Mouse (Mus musculus): Measurements from ENCODE around the gene Gosr2. TPM values are rescaled to one million over a fixed set of nuclear protein-coding genes. Genes with fewer than 3 reads are reported as not detected.

Gene Gosr2
- total RNA-seq (2015; ENCODE audit: low replicate concordance) (13.0 and 16.3 TPM in 2 replicates), total RNA-seq (2017; ENCODE audit: low replicate concordance) (14.8 and 15.2 TPM in 2 replicates)

DNA sequence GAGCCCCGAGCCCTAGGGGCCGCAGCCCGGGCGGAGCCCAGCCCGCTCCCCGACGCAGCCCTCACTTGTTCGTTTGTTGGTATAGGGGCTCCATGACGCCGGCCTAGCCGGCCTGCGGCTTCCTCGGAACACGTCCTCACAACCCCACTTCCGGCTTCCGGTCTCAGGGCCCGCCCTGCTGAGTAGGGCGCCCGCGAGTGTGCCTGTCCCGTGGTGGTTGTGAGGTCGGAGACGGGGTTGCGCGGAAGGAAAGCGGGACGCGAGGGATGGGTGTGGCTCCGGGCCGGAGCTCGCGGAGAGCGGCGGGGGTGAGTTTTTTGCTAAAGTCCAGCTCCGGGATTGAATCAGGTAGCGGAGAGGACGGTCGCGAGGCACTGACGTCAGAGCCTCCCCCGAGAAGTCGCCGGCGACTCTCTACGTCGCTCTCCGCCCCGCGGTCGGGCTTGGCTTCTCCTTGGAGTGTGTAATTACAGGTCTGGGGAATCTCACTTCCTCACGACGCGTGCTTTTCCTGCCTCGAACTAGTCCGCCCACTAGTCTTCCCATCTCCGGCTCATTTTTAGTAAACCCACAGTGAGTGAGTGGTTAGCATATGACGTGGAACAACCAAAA, at the start of gene Gosr2:
Gosr2 (minus strand) TSS at position 334 of the 612 bp plus-strand sequence.
- peak; percentile 96 for ATAC-seq (replicated peaks; ENCODE audit: low FRiP score, poor library complexity, severe bottlenecking)

DNA sequence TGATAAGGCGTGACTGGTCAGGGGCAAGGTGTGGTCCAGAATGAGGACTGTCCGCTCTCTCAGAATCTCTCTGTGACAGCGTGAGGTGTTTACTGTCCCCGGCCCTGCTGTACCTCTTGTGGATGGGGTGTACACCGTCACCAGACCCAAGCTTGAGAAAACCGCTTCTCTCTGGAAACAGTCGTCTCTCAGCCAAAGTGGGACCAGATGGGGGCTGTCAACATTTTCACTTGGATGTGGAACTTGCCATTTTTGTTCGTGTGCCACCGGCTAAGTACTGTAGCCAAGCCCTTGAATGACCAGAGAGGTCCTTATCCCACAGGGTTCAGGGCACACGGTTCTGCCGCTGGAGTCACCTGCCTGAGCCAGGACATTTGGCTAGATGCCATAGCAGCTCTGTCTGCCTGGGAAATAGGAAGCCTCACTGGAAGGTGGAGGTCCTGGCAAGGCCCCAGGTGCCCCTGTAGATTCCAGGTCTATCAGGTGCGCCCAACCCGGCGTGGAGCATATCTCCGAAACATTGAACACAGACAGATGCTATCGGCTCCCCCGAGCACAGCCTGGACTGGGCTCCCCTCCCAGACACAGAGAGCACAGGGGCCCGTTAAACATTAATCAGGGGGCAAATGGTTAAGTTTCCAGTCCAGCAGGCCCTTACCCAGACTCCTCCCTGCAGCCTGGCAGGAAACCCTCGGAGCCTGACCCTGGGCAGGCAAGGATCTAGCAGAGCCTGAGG, 37.5 kb upstream of the Gosr2 start:
- no peak for ATAC-seq (replicated peaks; ENCODE audit: low FRiP score, poor library complexity, severe bottlenecking)

DNA sequence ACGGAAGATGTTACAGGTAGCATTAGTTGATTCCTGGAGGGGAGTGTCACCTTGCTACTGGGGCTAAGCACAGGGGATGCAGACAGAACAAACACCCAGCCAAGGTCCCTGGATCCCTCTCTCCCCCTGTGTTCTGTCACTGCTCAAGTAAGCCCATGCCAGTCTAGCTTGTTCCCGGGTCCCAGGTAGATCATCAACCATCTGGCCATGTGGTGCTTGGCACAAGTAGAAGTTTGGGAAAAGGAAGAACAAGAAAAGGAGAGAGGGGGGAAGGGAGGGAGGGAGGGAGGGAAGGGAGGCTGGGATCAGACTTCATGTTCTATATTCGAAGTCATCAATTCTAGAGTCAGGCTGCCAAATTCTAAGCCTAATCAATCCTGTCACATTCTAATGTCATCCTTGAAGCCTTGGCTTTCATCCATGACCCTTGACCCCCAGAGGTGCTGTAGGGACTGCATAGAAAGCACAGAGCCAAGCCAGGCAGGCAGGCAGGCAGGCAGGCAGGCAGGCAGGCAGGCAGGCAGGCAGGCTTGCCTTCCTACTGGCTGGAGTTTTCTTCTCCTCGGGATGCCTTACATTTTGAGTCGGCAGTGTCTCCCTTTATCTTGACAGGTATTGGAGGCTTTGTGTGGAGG, 36.8 kb upstream of the Gosr2 start:
- ATAC-seq (replicated peaks; ENCODE audit: low FRiP score, poor library complexity, severe bottlenecking) = no peak

DNA sequence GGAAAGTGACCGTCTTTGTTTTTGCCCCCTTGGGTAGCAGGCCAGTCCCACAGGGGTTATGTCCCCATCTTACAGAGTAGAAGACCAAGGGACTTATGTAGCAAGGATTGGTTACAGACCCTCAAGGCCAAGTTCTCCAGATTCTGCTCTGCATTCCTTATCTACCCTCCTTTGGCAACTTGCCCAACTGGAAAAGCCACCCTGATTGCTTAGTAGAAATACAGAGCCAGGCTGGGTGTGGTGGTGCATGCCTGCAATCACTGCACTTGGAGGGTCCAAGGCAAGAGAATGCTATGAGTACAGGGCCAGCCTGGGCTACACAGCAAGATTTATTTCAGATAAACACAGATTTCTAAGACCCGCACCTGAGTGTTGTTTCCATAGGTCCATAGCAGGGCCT, 36.3 kb upstream of the Gosr2 start:
- ATAC-seq (replicated peaks; ENCODE audit: low FRiP score, poor library complexity, severe bottlenecking) = no peak

DNA sequence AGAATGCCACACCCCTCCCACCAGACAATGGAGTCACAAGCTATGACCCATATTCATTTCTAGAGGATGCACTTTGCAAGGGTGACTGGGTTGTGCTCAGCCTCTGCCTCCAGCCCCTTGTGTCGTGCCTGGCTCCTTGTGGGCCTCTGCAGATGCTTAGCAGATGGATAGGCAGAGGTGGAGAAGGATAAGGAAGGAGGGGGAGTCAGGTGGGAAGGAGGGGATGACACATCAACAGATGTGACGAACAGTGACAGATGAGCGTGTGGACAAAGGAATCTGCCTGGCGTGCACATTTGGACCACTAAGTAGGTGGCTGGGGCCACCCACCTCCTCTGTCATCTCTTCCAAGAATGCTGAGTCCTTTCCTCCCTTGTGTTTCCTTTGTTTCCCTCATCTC, 35.4 kb upstream of the Gosr2 start:
- ATAC-seq (replicated peaks; ENCODE audit: low FRiP score, poor library complexity, severe bottlenecking) = no peak

DNA sequence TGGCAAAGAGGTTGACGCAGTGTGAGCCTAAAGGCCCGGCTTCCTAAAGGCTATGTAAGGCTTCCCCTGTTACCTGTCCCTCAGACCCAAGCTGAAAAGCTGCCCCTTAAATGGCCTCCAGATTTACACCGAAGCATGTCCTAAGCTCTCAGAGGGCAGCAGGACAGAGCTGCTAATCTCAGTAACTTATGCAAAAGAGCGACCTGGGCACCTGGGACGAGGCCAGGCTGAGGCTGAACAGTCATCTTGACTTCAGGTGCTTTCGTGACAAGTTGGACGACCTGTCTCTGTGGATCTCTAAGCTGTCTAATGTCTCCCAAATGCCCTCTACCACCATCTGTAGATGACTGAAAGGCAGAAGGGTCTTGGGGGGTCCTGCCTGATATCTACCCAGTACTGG, 34.6 kb upstream of the Gosr2 start:
- no peak for ATAC-seq (replicated peaks; ENCODE audit: low FRiP score, poor library complexity, severe bottlenecking)

DNA sequence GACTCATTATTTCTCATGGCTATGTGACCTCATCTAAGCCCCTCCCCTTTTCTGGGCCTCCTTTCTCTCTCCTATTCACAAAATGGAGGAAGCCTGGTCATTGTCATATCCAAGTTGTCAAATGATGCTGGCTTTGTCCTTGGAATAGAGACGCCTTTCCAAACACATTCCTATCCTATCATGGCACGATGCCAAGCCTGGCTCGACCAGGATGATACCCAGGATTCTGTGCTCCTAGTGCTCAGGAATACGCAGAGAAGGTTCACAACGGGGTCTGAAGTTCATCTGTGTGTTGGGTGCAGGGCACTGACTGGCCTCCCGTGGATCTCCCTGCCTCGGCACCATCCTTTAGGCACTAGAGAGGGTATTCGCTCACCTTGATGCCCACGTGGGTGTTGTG, 33.9 kb upstream of the Gosr2 start:
- no peak for ATAC-seq (replicated peaks; ENCODE audit: low FRiP score, poor library complexity, severe bottlenecking)

DNA sequence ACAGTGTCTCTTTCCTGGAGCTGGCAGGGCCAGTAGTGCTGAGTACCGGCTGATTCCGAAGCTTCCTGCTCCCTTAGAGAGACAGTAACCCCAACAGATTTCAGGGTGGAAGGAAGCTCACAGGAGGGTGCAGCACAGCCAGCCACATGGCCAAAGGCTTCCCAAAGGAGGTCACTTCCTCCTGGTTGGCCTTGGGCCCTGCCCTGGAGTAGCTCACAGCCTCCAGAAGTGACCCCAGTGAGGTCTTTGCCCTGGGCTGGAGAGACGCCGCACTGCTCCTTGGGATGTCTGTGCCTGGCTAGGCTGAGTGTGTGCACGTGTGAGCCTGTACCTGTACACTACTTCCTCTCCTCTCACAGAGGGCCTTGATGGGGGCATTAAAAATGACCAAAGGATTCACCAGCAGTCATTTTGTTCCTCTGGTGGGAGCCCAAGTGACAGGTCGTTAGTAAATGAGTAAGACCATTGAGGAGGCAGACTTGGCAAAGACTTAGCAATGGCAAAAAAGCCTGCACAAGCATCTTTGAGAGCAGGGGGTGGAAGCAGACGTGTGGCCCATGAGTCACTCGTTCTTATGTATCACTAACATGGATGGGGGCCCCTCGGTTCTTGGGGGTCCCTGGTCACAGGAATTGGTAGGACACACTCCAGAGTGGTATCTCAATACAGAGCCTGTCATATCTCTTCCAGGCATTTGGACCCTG, 31.7 kb upstream of the Gosr2 start:
- no peak for ATAC-seq (replicated peaks; ENCODE audit: low FRiP score, poor library complexity, severe bottlenecking)

DNA sequence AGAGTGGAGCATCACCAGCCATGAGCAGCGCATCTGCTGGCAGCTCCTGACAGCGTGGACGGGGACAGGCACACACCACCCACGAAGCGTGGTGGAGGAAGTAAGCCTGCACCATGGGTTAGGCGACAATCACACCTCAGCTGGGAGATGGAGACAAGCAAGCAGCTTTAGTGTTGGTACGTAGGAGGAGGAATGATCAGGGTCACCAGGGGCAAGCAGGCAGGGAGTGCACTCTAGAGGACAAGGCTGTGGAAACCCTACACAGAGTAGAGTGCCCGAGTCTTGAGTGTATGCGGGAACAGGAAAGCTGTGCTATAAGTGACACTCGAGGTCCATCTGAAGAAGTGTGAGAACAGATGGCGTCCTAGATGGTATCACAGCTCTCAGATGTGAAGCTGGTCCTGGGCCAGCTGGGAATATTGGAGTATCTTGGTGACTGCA, 26.7 kb upstream of the Gosr2 start:
- ATAC-seq (replicated peaks; ENCODE audit: low FRiP score, poor library complexity, severe bottlenecking) = no peak

DNA sequence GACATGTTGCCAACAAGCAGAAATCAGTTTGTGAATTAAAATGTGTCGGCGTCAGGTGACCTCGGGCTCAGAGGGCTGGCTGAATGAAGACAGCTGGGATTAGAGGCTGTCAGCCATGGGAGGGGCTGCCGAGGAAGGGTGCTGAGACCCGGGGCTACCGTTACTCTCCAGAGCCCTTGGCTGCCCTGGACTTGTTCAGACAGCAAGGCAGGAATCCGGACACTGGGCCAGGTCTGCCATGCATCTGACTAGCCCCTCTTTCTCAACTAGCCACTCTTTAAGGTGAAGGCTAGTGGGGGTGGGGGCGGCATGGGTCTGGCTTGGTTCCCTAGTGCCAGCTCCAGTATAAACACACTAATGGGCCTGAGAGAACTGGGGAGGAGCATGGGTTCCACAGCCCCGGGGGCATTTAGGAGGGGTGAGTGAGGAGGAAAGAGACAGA, 24.4 kb upstream of the Gosr2 start:
- no peak for ATAC-seq (replicated peaks; ENCODE audit: low FRiP score, poor library complexity, severe bottlenecking)

DNA sequence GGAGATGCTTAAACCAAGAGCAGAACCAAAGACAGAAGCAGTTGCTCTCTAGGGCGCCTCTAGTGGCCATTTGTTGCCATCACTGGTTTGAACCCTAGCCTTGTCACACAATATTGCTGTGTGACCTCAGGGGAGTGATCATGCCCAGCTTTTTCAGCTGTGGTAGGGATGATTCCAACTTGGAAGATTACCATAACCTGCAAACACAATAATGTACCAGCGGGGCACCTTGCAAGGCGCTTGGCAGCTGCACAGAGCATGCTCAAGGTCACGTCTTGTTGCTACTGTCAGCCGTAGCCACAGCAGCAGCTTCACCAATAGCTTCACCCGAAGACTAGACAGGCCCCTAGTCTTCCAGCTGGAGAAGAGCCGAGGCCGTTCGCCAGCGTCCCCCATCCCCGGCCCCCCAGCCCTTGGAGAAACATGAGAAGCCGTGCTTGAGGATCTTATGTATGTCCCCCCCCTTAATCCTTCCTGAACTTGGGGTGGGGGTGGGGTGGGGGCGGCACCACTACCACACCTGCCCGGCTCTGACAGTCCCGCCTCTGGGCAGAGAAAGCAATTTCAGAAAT, 23.9 kb upstream of the Gosr2 start:
- ATAC-seq (replicated peaks; ENCODE audit: low FRiP score, poor library complexity, severe bottlenecking) = no peak

DNA sequence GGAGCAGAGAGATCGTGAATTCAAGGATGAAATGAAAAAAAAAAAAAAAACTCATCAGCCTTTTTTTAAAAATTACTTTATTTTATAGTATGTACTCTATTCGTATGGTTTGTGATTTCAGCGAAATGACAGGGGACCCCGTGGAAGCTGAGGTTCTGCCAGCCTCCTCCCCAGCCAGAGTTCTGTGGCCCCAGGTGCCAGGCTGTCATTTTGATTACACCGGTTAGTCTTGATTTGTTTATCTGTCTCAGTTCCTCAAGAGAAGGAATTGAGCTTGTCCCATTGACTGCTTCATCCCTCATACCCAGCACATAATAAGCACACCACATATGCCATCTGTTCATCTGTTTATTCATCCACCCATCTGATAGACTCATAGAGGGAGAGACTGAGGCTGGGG, 21.7 kb upstream of the Gosr2 start:
- ATAC-seq (replicated peaks; ENCODE audit: low FRiP score, poor library complexity, severe bottlenecking) = no peak

DNA sequence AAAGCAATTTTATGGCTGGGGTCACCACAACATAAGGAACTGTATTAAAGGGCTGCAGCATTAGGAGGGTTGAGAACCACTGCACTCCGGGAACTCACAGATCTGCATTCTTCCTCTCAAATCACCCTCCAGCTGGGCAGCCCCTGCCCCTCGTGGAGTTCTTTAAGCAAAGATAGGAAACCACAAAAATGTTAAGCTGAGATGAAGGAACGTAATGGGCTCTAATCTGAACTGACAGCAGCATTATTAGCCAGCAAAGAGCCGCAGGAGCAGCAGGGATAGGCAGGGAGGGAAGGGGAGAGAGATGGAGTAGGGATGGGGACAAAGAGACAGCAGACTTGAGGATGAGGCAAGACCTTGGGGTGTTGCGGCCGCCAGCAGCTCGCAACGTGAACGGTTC, 19.3 kb upstream of the Gosr2 start:
- ATAC-seq (replicated peaks; ENCODE audit: low FRiP score, poor library complexity, severe bottlenecking) = no peak

DNA sequence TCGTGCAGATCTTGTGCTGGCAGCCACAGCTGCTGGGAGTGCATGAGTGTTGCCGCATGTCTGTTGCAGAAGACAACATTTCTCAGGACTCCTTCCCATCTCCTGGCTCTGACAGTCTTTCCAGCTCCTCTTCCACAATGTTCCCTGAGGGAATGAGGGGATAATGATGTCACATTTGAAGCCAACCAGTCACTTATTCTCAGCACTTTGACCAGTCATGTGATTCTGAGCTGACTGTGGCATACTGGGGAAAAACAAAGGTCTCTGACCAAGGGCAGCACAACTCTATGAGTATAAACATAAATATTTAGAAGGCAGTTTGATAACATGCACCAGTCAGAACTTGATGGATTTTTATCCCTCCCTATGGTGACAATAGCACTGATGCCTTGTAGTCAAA, 16.4 kb upstream of the Gosr2 start:
- ATAC-seq (replicated peaks; ENCODE audit: low FRiP score, poor library complexity, severe bottlenecking) = no peak

DNA sequence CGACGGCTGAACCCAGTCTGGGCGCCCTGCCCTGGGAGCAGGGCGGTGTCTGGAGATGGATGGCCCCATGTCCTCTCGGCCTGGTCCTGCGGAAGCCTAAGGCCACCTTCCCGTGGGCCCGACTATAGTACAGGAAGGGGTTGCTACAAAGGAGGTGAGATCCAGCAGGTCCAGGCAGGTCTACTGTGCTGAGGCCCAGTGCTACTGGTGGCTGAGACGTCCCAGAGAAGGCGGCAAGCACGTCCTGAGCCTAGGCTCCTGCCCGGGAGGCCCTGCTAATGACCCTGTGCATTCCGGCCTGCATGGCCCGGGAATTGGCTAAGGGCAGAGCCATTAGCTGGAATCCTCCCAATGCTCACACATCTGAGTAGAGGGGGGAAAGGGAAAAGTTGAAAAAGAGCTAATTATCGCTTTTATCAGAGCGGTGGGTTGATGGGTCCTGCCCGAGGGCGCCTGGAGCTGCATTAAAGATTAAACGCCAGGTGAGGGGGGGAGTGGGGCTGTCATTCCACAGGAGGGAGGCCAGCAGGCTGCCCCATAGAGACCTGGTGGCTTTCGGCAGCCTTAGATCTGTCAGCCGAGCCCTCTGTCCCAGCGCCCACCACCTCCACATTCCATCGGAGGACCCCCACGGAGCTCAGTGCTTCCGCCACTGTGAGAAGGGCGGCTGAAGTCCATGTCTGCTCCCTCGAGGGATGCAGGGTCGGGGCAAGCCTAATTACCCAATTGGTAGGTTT, 14.3 kb upstream of the Gosr2 start:
- no peak for ATAC-seq (replicated peaks; ENCODE audit: low FRiP score, poor library complexity, severe bottlenecking)

DNA sequence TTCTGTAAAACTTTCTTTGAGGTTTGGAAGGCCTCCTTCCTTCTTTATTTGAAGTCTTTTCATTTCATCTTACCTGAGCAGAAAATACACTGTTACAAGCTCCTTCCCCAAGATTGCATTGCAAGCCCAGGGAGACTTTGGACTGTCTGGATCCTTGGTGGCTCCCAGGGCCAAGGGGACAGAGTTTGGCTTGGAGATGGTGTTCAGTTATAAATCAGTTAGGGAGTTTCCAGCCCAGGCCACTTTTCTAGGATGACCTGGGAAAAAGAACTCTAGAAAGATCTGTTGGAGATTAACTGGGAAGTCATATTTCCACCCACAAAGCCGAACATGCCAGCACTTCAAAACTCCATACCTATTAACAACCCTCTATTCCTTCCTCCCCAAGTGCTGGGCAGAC, 12.3 kb upstream of the Gosr2 start:
- ATAC-seq (replicated peaks; ENCODE audit: low FRiP score, poor library complexity, severe bottlenecking) = no peak

DNA sequence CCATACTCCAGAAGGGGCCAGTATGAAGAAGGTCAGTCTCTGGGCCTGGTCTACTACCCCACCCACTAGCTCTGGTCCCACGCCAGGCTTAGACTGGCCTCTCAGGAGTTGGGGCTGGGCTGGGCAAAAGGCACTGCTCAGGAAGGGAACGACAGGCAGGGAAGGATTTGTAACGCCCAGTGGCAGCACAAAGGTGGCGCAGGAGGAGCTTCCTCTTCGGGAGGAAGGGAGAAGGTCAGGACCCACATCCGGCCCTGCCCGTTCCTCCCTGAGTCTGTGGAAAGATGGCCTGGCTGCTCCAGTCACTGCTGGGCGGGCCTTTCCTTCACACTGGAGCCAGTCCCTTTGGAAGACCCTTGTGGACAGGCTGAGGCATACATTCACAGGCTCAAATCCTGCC, 9.3 kb upstream of the Gosr2 start:
- no peak for ATAC-seq (replicated peaks; ENCODE audit: low FRiP score, poor library complexity, severe bottlenecking)

DNA sequence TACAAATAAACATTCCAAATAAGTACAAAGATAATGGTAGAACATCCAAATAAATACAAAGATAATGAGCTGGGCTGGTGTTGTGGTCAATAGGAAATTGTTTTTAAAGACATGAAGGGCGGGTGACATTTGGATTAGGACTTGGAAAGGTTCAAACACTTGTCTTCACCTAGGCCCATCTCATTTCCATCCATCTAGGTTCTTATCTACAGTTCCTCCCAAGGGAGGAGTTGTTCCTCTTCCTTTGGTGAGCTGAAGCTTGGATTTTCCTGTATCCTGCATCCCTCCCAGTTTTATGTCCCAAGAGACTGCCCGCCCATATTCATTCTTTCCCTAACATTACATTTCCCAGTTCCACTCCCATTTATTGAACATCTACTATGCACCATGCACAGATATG, 528 bp upstream of the Gosr2 start:
- ATAC-seq (replicated peaks; ENCODE audit: low FRiP score, poor library complexity, severe bottlenecking) = no peak

DNA sequence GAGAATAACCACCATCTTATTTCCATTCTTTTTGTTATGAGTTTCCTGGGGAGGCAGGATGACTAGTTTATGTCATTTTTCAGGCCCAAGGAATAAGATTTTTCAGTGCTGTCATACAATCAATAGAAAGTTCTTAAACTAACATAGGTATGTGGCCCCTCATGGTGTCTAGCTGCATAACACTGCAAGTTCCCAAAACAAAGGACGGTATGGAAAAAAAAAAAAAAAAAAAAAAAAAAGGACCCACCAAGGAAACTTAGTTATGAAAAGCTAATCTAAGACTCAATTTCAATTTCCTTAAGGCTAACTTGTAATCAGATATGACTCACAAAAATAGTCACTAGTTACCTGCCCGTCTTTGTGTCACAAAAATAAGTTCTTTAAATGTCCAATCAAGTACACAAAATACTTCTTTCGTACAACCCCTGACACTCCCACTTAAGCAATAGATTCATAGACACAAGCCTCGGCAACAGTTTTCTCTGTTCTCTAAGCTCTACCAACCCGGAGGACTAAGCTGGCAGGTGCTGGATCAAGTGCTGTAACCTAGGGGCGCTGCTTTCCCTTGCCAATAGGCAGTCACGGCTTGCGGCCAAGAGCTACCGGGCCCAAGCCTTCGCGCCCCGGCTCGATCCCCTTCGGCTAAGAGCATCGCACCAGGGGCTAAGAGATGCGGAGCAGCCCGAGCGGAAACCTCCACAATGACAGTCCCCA, 690 bp downstream of the Gosr2 start:
- peak; percentile 43 for ATAC-seq (replicated peaks; ENCODE audit: low FRiP score, poor library complexity, severe bottlenecking)
